Mouse (Mus musculus) adrenal gland, adult (tissue): ENCODE results near the gene Strn4.

ENCODE experiments used
- DNase-seq, 2 experiments: peaks; one replicate each; pipeline ENCODE4 v3.0.0; 2022 to 2023; ENCODE audit warnings: low spot score in 1 of 2; ENCODE audit not compliant: inconsistent age in 2 of 2

The Strn4 gene

GRCm38 (mm10) chr7:16841561-16842560 is 26.2 kb downstream of the Strn4 start:
- DNase-seq, result peak in 1 of 2 experiments; percentile 58

- peak; percentile 93 to 98 for DNase-seq
Observed at GRCm38 (mm10) chr7:16842645-16843063, 27.0 kb downstream of the Strn4 start, which contains the start of gene Prkd2. Gene Prkd2 (plus strand): TSS chr7:16842902.

- DNase-seq, result peak; percentile 46 to 73
Observed at GRCm38 (mm10) chr7:16843441-16844171, 27.9 kb downstream of the Strn4 start.

- DNase-seq, result peak in 1 of 2 experiments; percentile 50
Observed at GRCm38 (mm10) chr7:16844696-16845071, 29.0 kb downstream of the Strn4 start.

GRCm38 (mm10) chr7:16845072-16845819 is 29.6 kb downstream of the Strn4 start:
- peak; percentile 54 to 66 for DNase-seq

GRCm38 (mm10) chr7:16845820-16846167 is 30.1 kb downstream of the Strn4 start:
- DNase-seq, result no peak

GRCm38 (mm10) chr7:16846775-16847174 is 31.1 kb downstream of the Strn4 start:
- DNase-seq, result no peak

- DNase-seq, result no peak
Observed at GRCm38 (mm10) chr7:16847507-16847906, 31.8 kb downstream of the Strn4 start.

GRCm38 (mm10) chr7:16848579-16848978 is 32.9 kb downstream of the Strn4 start:
- DNase-seq, result peak in 1 of 2 experiments; percentile 75

GRCm38 (mm10) chr7:16851636-16852035 is 35.9 kb downstream of the Strn4 start:
- DNase-seq, result peak in 1 of 2 experiments; percentile 67

- DNase-seq, result no peak
Observed at GRCm38 (mm10) chr7:16853302-16853831, 37.7 kb downstream of the Strn4 start.

GRCm38 (mm10) chr7:16858336-16858735 is 42.6 kb downstream of the Strn4 start:
- DNase-seq, result peak in 1 of 2 experiments; percentile 71

GRCm38 (mm10) chr7:16859902-16860651 is 44.4 kb downstream of the Strn4 start:
- peak in 1 of 2 experiments; percentile 82 for DNase-seq

GRCm38 (mm10) chr7:16867488-16867887 is 51.8 kb downstream of the Strn4 start:
- DNase-seq, result no peak

GRCm38 (mm10) chr7:16869497-16869896 is 53.8 kb downstream of the Strn4 start:
- peak; percentile 64 to 68 for DNase-seq

GRCm38 (mm10) chr7:16871600-16871999 is 55.9 kb downstream of the Strn4 start:
- DNase-seq, result no peak

- no peak for DNase-seq
Observed at GRCm38 (mm10) chr7:16872478-16872877, 56.8 kb downstream of the Strn4 start.

- DNase-seq, result no peak
Observed at GRCm38 (mm10) chr7:16873392-16873791, 57.7 kb downstream of the Strn4 start.

GRCm38 (mm10) chr7:16874190-16874589 is 58.5 kb downstream of the Strn4 start:
- DNase-seq, result peak; percentile 83 to 92

- peak; percentile 100 for DNase-seq
Observed at GRCm38 (mm10) chr7:16874756-16875309, 59.1 kb downstream of the Strn4 start.
